ENCODE assay signal across 20 mouse cellular contexts in genomic region chr11:31699502-31699901, GRCm38 (mm10).
"Had no signal": no experiment of that assay in that cellular context is flagged by ENCODE, and none has a peak within 500 bp of the region (broad histone marks: within the 10 kb centered on the region; RNA-seq: fewer than 3 reads in every experiment).

No protein-coding gene starts in this region.

- H3K4me1 ChIP-seq: liver, embryonic 12.5 days; stomach, embryonic 15.5 days had no signal

- H3K36me3 ChIP-seq: liver, embryonic 12.5 days; midbrain, embryonic 10.5 days; neural tube, embryonic 13.5 days; neural tube, embryonic 15.5 days; stomach, embryonic 15.5 days had no signal

- ATAC-seq: liver, embryonic 12.5 days; midbrain, embryonic 16.5 days had no signal

- H3K4me2 ChIP-seq: liver, embryonic 12.5 days; lung, embryonic 14.5 days; neural tube, embryonic 13.5 days; neural tube, embryonic 15.5 days; stomach, embryonic 15.5 days had no signal

- H3K27me3 ChIP-seq: neural tube, embryonic 13.5 days; neural tube, embryonic 15.5 days; stomach, embryonic 15.5 days had no signal

- H3K9me3 ChIP-seq: liver, embryonic 12.5 days; midbrain, embryonic 10.5 days; neural tube, embryonic 13.5 days; neural tube, embryonic 15.5 days; stomach, embryonic 15.5 days had no signal

- H3K27ac ChIP-seq: liver, embryonic 12.5 days; liver, embryonic 14.5 days; midbrain, embryonic 10.5 days; neural tube, embryonic 13.5 days; neural tube, embryonic 15.5 days; stomach, embryonic 15.5 days had no signal

- H3K4me3 ChIP-seq: liver, embryonic 12.5 days; midbrain, embryonic 10.5 days; myocyte; neural tube, embryonic 13.5 days; neural tube, embryonic 15.5 days; stomach, embryonic 15.5 days had no signal

- DNase-seq: lung, embryonic 14.5 days; lung, postnatal 10 days; lung, postnatal 4 days; midbrain, embryonic 14.5 days; retina, postnatal 1 day; right cerebral cortex, adult 18-20 months; right cerebral cortex, postnatal 25 days; right cerebral cortex, postnatal 4 days; spleen, adult 18-20 months; thymus, adult 2 months; thymus, postnatal 25 days; thymus, postnatal 4 days had no signal

- H3K9ac ChIP-seq: liver, embryonic 12.5 days; liver, embryonic 14.5 days; lung, embryonic 14.5 days; neural tube, embryonic 13.5 days; neural tube, embryonic 15.5 days; stomach, embryonic 15.5 days had no signal
